Mouse (Mus musculus): ENCODE data around the gene Thbd. TPM values are rescaled to one million over a fixed set of nuclear protein-coding genes. Genes with fewer than 3 reads are reported as not detected.

The Thbd gene
- polyA plus RNA-seq, 1 experiment: not detected

DNA sequence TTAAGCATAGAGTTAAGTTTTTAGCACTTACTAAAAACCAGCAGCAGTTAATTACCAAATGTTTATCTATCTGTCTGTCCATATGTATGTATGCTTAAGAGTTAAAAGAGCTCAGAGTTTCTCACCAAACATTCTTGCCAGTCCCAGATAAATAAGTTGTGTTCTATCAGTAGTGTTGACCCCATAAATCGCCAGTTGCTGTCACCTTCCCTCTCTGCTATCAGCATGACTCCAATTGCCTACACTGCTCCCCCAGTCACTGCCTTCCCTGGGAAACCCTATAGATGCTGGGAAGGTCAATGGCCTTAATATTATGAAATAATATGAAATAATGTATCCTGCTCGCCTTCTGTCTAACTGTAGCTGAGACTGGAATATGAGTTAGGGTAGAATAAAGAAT, 24.4 kb upstream of the Thbd start:
- no peak for TF ChIP-seq GATA1 (IDR thresholded peaks at IDR 0.05; ENCODE audit: low read length)

DNA sequence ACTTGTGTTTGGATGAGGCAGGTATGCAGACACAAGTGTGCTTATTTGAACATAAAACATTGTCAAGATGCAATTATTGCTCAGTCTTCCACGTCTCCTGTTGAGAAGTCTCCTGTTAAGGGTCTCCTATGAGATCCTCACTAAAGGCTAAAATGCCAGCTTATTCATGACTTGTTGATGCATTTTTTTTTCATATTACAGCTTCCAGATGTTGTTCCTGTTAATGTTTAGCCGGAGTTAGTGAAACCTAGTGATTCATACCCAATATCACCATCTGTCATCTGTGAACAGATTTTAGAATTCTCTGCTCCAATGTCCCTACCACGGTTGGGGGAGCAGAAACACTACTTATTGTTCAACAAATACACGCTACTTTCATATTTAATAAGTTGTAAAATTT, 23.0 kb upstream of the Thbd start:
- TF ChIP-seq GATA1 (IDR thresholded peaks at IDR 0.05; ENCODE audit: low read length): no peak

DNA sequence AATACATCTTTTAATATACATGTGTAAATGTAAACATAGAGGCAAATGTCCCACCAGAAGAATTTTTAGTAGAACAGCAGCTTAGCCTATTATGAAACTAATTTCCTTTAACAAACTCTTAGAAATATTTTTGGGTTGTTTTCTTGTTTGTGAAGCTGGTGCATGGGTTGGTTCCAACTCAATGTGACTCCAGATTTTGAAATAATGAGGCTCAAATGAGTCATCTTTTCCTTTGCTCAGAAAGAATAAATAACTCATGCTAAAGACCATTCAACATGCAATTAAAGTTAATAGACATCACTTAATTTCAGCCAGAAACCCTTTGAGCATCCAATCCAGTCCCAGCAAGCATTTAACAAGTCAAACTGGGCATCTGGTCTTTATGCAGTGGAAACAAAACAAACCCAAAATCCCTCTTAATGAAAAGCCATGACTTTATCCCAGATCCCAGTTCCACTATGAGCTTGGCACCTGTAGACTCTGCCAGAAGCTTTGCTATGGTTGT, 21.1 kb upstream of the Thbd start:
- no peak for TF ChIP-seq GATA1 (IDR thresholded peaks at IDR 0.05; ENCODE audit: low read length)

DNA sequence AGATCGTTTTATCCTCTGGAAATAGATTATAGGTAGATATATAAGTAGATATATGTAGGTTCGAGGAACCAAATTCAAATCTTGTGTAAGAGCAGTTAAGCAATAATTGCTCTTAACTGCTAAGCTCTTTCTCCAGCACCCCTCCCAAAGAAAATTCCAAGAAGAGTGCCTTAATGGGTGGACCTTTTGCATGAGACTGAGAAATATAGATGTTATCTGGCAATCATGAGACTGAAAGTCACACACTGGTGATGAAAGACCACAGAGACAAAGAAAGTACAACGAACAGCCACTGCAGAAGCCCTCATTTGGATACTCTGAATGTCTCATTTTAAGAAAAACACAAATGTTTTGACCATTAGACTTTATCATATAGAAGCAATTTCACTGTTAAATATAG, 20.5 kb upstream of the Thbd start:
- TF ChIP-seq GATA1 (IDR thresholded peaks at IDR 0.05; ENCODE audit: low read length): no peak

DNA sequence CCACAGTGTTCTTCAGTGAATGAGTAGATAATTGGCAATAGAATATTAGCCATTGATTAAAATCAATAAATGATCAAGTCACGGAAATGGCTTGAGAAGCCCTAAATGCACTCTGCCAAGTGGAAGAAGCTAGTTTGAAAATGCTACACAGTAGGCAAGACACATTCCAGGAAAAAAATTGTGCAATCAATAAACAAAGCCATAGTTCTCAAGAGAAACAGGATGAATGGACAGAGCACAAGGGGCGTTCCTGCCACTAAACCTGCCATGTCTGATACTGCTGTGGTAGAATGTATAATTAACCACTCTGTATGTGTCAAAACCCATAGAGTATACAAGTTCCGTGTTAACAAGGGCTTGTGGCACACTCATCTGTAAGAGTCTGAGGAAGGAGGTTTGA, 19.6 kb upstream of the Thbd start:
- TF ChIP-seq GATA1 (IDR thresholded peaks at IDR 0.05; ENCODE audit: low read length): no peak

DNA sequence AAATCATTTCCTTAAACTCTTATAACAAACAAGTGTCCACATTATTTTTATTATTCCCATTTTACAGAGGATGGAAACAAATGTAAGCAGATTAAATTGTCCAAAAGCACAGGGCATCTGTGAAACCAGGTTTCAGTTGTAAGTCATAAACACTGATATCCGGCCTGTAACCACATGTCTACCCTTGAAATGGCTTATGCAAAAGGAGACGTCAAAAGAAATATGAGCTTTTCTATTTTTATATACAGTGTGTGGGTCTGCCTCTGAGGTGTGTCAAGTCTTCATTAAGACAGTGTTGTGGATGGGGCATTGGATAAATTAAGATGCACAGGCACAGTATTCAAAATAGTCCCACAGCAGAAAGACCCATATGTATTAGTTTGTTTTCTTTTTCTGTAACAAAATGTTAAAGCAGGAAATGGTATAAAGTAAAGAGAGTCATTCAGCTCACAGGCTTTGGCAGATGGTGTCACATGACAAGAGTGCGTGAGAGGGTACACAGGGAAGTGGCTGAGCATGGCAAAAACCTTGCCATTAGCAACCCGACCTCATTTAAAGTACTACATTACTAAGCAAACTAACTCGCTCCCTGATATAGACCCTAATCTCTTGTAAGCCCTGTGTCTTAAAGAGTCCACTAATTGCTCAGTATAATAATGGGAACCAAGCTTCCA, 17.9 kb upstream of the Thbd start:
- TF ChIP-seq GATA1 (IDR thresholded peaks at IDR 0.05; ENCODE audit: low read length): no peak

DNA sequence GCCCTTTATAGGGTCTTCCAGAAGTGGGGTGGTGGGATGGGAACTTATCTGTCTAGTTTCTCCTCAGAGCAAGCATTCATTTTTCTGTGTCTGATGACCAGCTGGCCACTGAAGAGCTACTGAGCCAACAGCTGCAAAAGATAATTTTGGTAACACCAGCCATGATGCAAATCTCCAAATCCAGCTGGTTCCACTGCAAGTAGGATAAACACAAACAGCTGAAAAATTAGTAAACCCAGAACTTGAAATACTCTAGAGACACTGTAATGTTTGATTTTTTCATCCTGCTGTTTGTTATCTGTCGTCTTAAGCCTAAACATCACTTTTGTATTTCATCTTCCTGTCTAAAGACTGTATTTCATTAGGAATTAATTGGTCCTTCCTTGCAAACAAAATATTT, 13.7 kb upstream of the Thbd start:
- no peak for TF ChIP-seq GATA1 (IDR thresholded peaks at IDR 0.05; ENCODE audit: low read length)

DNA sequence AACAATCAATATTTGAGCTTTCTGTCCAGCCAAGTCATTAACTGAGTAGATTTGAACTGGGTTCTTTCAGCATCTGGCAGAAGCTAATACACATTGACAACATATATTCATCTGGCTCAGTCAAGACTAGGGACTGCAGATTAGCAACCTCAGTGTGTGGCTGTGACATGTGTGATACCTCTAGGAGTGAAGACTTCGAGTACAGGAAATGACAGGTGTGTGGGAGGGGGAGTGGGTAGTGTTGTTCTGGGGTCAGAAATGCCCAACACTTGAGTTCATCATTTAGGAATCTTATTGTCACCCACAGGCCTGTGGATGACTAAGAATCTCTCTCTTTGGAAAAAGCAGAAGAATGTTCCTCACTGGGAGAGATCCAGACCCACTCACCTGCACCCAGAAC, 13.1 kb upstream of the Thbd start:
- TF ChIP-seq GATA1 (IDR thresholded peaks at IDR 0.05; ENCODE audit: low read length): no peak

DNA sequence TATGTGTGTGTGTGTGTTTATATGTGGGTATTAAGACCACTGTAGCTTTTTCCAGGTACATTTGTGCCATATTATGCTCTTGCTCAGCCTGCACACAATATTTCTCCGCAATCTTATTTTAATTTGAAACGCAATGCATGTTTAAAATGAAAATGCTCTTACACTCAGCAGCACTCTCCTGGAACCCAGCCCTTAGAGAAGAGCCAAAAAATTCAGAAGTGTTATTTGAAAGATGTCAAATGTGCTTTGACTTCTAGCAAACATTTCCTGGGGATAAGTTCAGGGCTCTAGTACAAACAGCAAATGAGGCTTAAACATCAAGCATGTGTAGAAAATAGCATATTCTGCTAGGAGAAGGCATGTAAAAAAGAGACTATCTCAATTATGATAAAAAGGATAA, 11.8 kb upstream of the Thbd start:
- TF ChIP-seq GATA1 (IDR thresholded peaks at IDR 0.05; ENCODE audit: low read length): no peak

DNA sequence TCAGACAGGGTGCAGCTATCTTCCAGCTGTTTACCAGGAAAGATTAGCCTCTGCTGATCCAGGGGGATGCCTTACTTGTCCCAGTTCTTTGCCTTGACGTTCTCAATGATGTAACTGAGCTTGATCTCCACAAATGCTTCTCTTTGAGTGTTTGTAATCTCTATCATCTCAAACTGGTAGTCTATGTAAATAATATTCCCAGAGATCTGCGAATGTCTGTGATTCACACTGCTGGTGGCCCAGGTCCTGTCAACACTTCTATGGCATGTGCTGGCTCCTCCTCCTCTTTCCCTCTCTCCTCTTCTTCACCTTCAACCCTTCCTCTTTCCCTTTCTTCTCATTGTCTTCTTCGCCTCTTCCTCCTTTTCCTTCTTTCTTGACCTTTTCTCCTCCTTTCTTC, 11.2 kb upstream of the Thbd start:
- no peak for TF ChIP-seq GATA1 (IDR thresholded peaks at IDR 0.05; ENCODE audit: low read length)

DNA sequence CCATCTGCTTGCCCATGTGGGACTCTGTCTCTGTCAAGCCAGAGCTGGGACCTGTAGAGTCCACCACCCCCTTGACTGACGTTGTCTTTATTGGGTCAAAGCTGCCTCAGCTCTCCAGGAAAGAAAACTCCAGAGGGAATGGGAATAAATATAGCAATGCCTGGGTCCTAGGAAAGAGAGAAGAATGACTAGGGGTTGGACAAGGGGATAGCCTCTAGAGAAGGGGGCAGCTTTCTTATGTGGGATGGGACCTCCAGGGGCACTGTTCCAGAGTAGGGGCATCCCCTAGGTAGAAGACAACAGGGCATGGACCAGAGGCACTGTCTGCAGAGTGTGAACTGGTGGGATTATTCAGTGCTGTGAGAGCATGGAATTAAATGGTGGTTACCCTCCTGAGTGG, 1.8 kb upstream of the Thbd start:
- no peak for TF ChIP-seq GATA1 (IDR thresholded peaks at IDR 0.05; ENCODE audit: low read length)

DNA sequence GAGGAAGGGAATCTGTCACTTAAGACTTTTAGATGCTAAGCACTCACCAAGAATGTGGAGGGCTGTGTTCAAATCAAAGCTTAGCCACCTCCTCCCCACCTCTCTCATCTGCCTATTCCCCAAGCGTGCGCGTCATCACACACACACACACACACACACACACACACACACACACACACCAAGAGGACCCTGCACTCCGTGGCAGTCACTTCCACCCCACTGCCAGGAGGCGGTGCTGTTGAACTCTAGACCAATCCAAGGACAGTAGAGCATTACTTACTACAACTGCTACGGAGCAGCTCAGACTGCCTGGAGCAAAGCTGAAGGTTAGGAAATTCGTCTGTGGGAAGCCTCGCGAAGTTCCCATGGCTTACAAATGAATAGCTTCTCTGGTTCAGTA, 1.2 kb upstream of the Thbd start:
- no peak for TF ChIP-seq GATA1 (IDR thresholded peaks at IDR 0.05; ENCODE audit: low read length)

DNA sequence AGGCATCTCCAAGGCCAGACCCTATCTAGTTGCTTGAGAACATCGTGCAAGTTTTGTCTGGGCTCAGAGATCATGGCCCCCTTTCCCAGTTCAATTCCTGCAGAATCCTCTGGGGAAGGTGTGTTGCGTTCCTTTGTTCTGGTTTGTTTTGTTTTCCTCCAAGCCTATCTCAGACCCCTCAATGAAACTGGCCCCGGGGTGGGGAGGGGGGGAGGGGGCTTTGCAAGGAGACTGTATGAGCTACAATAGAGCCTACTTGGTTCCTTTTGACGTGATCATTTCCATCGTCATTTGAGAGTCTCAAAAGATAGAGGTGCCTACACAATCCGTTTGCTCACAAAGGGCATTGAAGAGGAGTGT, 753 bp upstream of the Thbd start:
- TF ChIP-seq GATA1 (IDR thresholded peaks at IDR 0.05; ENCODE audit: low read length): no peak

DNA sequence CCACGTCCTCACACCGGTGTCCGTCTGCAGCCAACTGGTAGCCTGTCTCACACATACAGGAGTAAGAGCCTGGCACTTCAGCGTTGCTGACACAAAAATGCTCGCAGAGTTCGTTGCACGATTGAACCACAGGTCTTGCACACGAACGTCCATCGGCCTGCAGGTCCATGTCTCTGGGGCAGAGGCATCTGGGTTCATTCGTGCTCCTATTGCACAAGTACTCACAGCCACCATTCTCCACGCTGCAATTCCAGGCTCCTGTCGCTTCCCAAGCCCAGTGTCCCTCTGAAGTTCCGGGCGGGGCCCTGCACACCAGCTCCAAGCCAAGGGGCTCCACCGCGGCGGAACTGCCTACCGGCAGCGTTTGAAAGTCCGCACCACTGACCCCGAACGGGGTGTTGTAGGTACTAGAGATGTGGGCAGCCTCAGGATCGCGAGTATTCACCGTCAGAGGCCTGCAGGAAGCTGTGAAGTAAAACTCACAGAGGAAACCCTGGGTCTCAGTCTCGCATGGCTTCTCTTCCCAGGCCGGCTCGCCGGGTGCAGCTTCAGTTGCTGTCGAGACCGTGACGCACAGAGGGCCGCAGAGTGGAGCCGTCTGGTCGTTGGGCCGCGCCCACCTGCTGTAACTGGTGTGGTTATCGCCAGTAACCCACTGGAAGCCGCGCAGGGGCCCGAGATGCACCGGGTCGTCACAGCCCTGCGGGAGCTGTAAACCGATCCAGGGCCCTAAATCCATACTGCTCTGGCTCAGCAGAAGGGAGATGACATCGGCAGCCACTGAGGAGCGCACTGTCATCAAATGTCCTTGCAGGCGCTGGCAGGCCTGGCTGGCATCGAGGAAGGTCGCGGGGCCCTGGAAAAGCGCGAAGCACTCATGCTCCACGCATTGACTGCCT, 768 bp downstream of the Thbd start:
- TF ChIP-seq GATA1 (IDR thresholded peaks at IDR 0.05; ENCODE audit: low read length): no peak

DNA sequence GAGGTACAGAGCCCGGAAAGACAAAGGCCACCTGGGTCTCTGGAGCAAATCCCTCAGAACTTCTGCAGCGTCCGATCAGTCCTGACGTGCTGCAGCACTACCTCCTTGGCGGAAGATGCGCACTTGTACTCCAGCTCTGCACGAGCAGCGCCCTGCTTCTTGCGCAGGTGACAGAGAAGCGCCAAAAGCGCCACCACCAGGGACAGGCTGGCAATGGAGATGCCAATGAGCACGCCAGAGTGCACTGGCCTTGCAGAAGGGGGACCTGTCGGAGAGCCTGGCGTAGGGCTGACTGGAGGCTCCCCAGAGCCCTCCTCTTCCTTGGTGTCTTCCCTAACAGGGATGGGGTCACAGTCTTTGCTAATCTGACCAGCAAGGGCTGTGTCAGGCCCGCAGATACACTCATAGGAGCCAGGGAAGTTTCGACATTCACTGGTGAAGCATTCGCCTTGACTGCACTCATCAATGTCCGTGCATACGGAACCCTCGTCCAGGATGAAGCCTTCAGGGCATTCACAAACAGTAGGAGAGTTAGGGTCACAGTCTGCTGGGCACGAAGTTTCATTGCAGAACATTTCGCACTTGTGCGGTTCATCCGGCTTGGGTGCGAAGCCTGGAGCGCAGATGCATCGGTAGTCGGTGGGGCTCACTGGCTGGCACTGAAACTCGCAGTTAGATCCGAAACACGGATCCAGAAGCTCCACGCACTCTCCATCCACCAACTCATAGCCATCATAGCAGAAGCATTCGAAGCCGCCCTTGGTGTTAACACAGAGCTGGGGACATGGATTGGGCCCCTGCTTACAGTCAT, 1.6 kb downstream of the Thbd start:
- no peak for TF ChIP-seq GATA1 (IDR thresholded peaks at IDR 0.05; ENCODE audit: low read length)

DNA sequence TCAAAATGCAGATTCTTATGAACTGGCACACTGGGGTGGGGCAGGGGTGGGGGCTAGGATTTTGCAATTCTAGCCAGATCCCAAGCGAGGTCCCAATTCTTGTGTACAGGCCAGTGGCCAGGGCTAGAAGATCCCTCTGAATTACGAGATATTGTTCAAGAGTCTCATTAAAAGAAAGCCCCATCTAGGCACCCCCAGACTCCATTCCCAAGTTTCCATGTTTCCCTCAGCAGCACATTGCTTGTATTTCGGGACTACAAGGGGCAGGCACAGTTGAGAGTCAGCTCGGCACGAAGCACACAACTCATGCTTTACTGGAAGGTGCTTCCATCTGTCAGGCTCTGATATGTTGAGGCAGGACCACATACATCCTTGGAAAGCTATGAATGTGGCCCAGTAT, 3.1 kb downstream of the Thbd start:
- TF ChIP-seq GATA1 (IDR thresholded peaks at IDR 0.05; ENCODE audit: low read length): no peak
